Mouse (Mus musculus) stomach, postnatal 0 days (tissue): ENCODE data around the gene Chst14.

Source experiments
- CTCF ChIP-seq: IDR thresholded peaks from 2 replicates; pipeline ENCODE4 v1.5.1; 2016; ENCODE audit warnings: antibody characterized with exemption, low read depth, mild to moderate bottlenecking, moderate library complexity
- EP300 ChIP-seq: optimal IDR thresholded peaks from 2 replicates; pipeline ENCODE3; 2016; ENCODE audit warnings: antibody characterized with exemption

DNA sequence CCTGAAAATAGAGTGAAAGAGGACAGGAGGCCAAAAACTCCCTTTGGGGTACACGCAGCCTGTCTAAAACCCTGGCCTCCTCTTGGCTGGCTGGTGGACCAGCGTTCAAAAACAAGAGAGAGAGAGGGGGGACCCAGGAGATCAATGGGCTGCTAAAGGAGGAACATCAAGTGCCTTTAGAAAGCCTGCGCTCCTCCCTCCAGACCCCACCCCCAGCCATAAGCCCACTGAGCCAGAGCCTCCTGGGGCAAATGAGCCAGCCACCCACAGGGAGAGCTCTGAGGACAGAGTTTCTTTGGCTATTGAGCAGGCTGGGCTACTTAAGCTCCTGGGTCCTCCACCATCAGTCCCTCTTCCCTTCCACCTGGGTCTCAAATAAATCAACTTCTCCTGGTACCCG is 27.5 kb upstream of the Chst14 start:
- TF ChIP-seq CTCF = no peak
- TF ChIP-seq EP300 = no peak
